Mouse (Mus musculus) activated CD4-positive, CD25-positive, alpha-beta regulatory T cell, adult 4 months (primary cell): ENCODE results near the gene Foxd1. TPM values are rescaled to one million over a fixed set of nuclear protein-coding genes. Genes with fewer than 3 reads are reported as not detected.

Source experiments
- ATAC-seq: one replicate; pipeline ENCODE4 v1.8.0; 2017
- polyA plus RNA-seq, 2 experiments: library from polyadenylated mRNA; unstranded; fragments of 100-300 nt; shearing (Covaris generic); gene quantifications; one replicate each; pipeline ENCODE4 v1.2.1; 2017

The Foxd1 gene
- polyA plus RNA-seq, 2 experiments from 2014 or later: not detected

GRCm38 (mm10) chr13:98355559-98356111 lies 1.6 kb downstream of the Foxd1 start:
- no peak for ATAC-seq

DNA sequence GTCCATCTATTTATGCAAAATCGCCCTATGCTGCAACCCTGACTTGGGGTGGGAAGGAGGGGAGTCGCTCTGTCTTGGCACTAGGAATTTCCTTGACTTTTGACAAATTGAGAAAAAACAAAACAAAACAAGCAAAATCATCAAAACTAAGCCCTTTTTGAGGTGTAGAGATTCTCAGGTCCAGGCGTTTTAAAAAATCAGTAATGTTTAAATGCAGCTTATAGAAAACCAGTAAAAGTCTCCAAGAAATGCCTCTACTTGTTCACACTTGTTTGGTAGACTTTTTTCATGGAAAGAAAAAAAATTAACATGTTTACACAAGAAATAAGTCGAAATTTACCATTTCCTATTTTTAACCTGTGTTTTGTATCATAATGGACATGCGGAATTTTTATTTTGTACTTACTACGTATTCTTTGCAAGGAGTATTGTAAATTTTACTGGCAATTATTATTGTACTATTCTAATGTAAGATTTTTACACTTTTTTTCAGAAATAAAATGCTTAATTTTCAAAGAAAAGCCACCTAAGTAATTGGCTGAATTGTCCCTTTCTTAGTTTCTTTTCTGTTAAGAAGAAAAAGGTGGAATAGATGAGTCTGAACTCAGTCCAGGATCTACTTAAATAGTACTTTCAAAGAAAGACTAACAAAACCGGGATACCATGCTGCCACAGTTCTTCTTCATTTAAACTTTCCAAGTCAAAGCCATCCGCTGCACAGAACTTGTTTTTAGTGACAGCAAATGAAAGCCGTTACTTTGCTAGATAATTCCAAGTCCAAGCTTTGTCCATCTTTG lies 2.3 kb downstream of the Foxd1 start:
- ATAC-seq: no peak

- ATAC-seq: no peak
Measured at GRCm38 (mm10) chr13:98356973-98357425, 3.0 kb downstream of the Foxd1 start.

GRCm38 (mm10) chr13:98357433-98358423 lies 3.7 kb downstream of the Foxd1 start:
- ATAC-seq: no peak

DNA sequence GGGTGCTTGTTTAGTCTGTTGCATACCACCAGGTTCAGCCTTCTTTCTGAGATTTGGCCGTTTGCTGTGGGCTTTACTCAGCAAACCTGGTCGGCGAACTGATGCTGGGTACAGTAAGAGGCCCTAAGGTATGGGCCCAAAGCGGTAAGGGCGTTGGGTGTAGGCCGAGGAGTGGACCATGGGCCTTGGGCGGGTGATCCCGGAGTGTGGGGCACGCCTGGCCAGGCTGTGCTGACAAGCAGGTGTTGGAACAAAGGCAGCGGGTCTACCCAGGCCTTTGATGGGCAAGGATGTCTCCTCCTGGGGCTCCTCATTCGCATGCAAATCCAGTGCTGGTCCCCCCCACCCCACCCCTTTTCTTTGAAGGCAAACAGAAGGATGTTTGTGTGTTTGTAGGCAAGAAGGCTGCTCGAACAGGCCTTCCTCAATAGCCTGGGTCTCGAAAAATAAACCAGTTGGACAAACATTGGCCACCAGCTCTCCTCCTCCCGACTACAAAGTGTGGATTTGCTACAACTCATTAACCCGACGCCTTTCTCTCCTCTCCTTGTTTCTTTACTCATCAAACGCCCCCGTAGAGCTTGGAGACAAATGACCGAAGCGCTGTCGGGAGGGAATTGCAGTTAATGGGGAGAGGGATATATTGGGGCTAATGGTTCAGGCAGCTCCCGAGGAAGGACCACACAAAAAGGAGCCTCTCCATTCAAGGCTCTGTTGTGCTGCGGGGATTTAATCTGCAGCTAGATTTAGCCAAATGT lies 4.6 kb downstream of the Foxd1 start:
- ATAC-seq: no peak

DNA sequence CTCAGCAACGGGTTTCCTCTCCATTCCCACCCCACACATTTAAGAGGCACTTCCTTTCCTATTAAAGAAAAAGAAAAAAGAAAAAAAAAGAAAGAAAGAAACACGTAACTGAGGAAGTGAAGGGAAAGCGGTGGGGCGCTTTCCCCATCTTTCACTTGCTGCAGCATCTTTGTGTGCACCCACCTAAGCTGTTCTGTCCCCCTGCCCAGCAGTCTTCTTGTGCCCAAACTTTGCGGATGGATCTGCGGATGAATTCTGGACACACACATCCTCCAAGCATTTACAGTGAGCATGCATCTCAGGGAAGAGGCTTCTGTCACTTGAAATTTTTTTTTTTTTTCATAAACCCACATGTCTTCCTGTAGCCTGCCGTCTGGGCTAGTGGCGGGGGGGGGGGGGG lies 5.3 kb downstream of the Foxd1 start:
- ATAC-seq: no peak

DNA sequence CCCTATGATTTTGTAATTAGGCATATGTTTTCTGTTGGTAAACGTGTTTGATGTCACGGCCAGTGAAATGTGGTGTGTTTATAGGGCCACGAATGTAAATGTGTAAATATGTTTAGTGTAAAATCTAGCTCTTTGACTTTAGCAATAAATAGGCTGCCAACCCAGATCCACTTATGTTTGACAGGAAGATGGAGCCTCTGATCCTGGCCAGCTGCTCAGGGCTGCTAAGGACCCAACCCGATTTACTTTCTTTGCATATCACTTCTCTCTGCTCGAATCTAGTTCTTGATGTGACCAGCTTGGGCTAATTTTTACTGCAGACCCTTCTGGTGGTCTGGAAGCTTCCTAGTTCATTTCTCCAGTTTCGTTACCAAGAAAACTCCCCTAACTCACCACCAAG lies 6.3 kb downstream of the Foxd1 start:
- ATAC-seq: no peak

DNA sequence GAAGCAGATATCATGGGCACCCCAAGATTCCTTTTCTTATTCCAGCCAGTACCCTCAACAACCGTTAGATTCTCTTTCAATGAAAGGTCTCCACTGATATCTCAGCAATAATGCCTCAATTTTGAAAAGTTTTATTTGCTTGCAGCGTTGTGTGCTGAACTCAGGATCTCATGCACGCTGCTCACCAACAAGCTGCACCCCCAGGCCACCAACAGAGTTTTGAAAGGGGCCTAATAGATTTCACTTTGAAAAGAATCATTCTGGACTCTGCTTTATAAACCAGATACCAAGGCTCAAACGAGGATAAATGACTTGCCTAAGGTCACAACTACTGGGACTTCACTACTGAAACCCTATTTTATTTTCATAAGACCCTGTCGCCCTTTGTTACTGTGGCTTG lies 7.1 kb downstream of the Foxd1 start:
- no peak for ATAC-seq

DNA sequence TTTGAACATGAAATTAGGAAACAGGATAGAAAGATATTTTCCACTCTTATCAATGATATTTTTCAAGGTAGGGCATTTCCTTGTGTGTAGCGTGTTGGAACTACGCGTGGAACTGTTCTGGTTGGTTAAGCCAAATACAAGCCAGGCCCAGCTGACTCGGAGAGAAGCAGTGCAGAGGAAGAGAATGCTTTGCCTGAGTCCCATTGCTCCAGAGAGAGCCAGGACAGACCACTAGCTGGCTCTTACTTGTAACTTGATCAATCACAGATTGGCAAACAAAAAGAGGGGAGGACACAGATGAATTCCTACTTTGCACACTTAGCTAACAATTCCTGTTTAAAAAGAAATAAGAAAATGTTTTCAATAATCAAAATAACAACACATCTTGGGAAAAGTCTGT lies 9.0 kb downstream of the Foxd1 start:
- ATAC-seq: no peak

- no peak for ATAC-seq
Measured at GRCm38 (mm10) chr13:98365081-98365480, 11.0 kb downstream of the Foxd1 start.

DNA sequence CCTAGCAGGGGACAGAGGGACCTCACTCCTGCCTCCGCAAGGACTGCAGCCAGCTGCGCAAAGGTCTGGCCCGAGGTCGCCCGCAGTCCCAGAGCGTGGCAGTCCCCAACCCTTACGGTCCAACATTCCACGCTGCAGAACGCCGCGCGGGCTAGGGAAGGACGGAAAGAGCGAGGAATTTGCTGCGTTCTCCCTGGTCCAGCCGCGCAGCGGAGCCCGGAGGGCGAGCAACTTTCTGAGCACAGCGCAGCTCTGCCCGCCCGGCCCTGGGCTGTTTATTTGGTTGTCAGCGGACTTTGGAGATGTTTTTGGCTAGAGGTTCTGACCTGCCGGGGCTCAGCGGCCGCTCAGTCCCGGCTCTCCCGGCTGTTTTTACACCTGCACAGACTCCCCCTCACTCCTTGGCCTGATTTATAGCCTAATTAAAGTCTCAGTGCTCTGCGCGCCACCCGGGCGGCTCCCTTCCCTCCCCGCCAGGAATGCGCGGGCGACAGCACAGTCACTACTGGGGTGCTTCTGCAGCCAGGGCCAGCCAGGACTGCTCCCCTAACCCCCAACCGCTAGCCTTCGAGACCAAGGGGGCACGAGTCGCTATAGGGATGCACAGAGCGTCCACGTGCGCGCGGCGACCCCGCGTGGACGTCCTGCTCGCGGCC lies 11.9 kb downstream of the Foxd1 start:
- ATAC-seq: no peak

DNA sequence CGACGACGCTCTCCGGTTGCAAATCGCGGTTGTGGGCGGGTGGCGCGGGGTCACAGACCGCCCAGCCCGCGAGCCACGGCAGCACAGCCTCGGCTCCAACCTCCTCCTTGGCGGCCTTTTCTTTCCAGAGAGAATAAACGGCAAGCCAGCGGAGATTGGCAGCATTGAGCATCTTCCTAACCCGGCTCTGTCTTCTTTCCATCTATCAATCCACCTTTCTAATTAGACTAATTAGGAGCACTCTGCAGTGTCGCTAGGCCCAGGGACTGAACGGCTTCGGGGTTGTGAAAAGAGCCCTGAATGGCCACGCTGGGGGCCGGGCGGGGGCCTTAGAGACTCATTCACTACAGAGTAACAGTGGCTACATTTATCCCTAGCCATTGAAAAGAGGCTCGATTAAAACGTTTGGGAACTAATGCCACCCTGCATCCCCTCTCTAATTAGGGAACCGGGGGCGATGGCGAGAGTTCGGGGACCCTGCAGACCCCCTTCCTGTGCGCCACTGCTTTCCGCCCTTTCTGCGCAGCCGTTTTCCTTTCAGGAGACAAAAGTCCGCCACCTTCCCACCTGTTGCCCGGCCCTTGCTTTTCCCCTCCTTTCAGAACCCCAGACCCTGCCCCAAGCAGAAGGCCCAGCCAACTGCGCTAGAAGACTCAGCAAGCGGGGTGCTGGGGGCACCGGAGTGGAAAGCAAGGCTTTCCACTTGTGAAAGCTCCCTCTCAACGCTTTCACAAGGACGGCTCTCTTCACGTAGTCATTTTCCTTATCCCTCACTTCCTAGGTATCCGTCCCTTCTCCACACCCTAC lies 12.6 kb downstream of the Foxd1 start:
- no peak for ATAC-seq

GRCm38 (mm10) chr13:98367601-98368000 lies 13.6 kb downstream of the Foxd1 start:
- ATAC-seq: no peak

GRCm38 (mm10) chr13:98369046-98369445 lies 15.0 kb downstream of the Foxd1 start:
- ATAC-seq: no peak

DNA sequence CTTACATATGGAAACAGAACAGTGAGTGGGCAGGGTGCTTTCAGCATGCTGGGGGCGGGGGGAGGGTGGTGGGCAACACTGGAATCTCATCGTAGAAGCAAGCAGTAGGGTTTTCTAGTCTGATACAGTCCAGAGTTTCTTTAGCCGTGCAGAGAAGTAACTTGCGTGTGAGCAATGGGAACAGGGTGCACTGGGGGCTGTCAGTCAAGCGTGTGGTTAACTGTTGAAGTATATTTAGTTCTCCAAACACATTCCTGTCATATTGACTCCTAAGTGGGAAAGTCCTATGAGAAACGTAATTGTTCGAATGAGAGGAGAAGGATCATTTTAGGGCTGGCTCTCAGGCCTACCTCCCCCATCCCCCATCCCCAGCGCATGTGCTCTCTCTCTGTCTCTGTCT lies 20.5 kb downstream of the Foxd1 start:
- no peak for ATAC-seq

DNA sequence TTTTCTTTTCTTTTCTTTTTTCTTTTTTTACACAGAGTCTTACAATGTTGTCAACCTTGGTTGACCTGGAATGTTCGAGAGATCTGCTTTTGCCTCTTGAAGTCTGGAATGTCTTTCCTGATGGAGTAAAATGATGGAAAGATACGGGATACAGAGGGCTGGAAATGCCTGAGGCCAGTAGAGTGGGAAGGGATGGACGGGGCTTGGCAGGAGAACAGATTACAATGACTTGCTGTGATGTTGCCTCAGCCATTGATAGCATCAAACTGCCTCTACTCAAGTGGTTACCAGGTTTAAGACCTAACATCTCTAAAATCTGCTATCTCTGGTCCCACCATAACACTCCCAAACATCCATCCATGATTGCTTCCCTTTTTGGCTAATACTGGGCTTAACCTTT lies 20.9 kb downstream of the Foxd1 start:
- ATAC-seq: no peak

- ATAC-seq: no peak
Measured at GRCm38 (mm10) chr13:98377746-98378145, 23.7 kb downstream of the Foxd1 start.

GRCm38 (mm10) chr13:98382751-98383150 lies 28.7 kb downstream of the Foxd1 start:
- no peak for ATAC-seq

DNA sequence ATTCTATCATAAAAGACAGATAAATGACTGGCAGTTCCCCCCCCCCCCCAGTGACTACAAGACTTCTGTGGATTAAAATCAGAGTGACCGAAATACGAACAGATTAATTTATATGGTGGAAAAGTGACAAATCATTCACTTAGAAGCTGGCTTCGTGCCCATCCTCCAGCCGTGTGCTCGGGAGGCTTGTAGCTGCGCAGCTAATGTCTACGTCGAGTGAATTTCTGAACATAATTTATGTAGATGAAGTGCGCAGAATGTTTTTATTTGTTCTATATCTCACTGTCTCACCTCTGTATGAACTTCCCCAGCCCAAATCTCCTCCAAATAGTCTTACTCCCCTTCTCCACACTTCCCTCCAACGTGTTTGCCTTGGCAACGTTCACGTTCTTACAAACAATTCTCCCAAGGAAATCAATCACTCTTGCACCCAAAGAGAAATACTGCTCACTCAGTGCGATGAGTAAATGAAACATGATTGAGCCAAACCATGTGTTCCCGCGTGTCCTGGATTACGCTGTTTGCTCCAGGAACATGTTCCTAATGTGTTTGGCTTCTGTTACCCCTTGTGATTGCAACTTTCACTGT lies 30.0 kb downstream of the Foxd1 start:
- ATAC-seq: no peak

DNA sequence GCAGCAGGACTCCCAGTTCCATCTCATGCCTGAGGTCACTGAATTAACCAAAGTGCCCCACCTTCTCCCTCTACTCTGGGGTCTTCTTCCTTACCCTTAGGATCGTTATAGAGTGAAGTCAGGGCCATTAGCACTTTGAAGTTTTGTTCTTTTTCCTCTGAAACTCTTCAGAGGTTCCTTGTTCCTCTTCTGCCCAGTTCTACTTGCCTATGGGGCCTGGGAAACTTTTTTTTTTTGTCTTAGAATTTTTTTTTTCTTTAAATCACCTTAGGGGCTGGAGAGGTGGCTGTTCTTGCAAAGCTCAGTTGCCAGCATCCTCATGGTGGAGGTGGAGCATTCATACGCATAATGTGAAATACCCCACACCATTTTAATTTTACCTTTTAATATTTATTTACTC lies 31.8 kb downstream of the Foxd1 start:
- ATAC-seq: no peak

GRCm38 (mm10) chr13:98389092-98389491 lies 35.0 kb downstream of the Foxd1 start:
- ATAC-seq: no peak
